Mouse (Mus musculus) G1E (cell line): ENCODE data around the gene Micall1. TPM values are rescaled to one million over a fixed set of nuclear protein-coding genes. Genes with fewer than 3 reads are reported as not detected.
A peak's percentile ranks its signal among the peaks of the same experiment; 100 is the strongest.

Source experiments
- ATAC-seq: 2 replicates; pipeline ENCODE4 v1.8.0; 2016; ENCODE audit warnings: mild to moderate bottlenecking; ENCODE audit not compliant: insufficient number of reproducible peaks, poor library complexity, low FRiP score, severe bottlenecking; ENCODE audit errors: extremely low read depth
- DNase-seq: peaks from one replicate; pipeline ENCODE4 v3.0.0; 2012; ENCODE audit warnings: low spot score
- H3K27me3 ChIP-seq: 2 replicates; pipeline ENCODE4 v1.6.1; 2012; ENCODE audit warnings: mild to moderate bottlenecking, low read length, inconsistent platforms; ENCODE audit not compliant: insufficient read depth
- H3K36me3 ChIP-seq: replicated peaks from 2 replicates; pipeline ENCODE3; 2012; ENCODE audit warnings: mild to moderate bottlenecking, inconsistent platforms
- H3K4me1 ChIP-seq: 2 replicates; pipeline ENCODE4 v1.6.1; 2012; ENCODE audit warnings: low read depth, low read length, inconsistent platforms, mixed read lengths; ENCODE audit not compliant: insufficient read depth
- H3K4me3 ChIP-seq: 2 replicates; pipeline ENCODE4 v1.5.1; 2012; ENCODE audit warnings: low read depth, mild to moderate bottlenecking, inconsistent platforms, low read length, moderate library complexity, mixed read lengths
- H3K9me3 ChIP-seq: replicated peaks from 2 replicates; pipeline ENCODE4 v1.6.1; 2012; ENCODE audit warnings: inconsistent platforms
- CTCF ChIP-seq: IDR thresholded peaks from 2 replicates; pipeline ENCODE4 v1.5.1; 2012; ENCODE audit warnings: low read depth, low read length, inconsistent platforms, mixed read lengths
- GATA1 ChIP-seq: IDR thresholded peaks from 2 replicates; pipeline ENCODE4 v1.6.1; 2012; ENCODE audit warnings: borderline replicate concordance, low read length, inconsistent platforms, mixed read lengths
- GATA2 ChIP-seq: IDR thresholded peaks from 2 replicates; pipeline ENCODE4 v1.6.1; 2012; ENCODE audit warnings: low read depth, low read length, inconsistent platforms, borderline replicate concordance
- POLR2AphosphoS5 ChIP-seq: IDR thresholded peaks from 2 replicates; pipeline ENCODE4 v1.6.1; 2012; ENCODE audit warnings: low read depth, low read length, inconsistent platforms; ENCODE audit not compliant: insufficient replicate concordance
- TAL1 ChIP-seq: conservative IDR thresholded peaks from 2 replicates; pipeline ENCODE4 v1.6.1; 2012; ENCODE audit warnings: low read depth, low read length, inconsistent platforms, mixed read lengths
- polyA plus RNA-seq: library from polyadenylated mRNA; stranded (reverse); fragments of >175 nt; gene quantifications from 2 replicates; pipeline ENCODE4 v1.2.3, GENCODE M21; 2012
- total RNA-seq, 2 experiments: library from RNA; stranded (forward) in 1 of 2; stranded (reverse) in 1 of 2; fragments of 200-1000 nt in 1 of 2; fragments of >200 nt in 1 of 2; fragmentation: Nextera tagmentation in 1 of 2; gene quantifications; 2 replicates each; pipeline ENCODE4 v1.2.3; 2014 to 2017

Gene Micall1
- total and polyA plus RNA-seq, 3 experiments, result 4.5 to 19.9 (median 11.5) TPM

DNA sequence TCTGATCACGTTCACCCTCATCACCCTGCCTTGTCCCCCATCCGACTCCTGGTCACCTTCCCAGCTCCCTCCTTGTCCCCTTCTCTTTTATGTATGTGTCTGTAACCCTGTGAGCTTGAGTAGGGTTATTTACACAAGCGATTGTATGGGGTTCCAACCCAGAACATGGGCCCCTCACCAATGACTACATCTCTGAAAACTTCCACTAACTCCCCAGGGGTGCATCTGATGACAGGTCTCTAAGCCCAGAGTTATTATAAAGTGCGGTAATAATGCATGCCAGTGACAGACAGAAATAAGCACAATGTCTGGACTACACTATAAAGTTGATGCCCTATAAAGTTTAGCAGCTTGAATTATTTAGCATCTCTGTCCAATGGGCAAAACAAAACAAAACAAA is 8.3 kb upstream of the Micall1 start:
- ATAC-seq (no peak), DNase-seq (no peak)
- Histone ChIP-seq H3K27me3 (peaks cover 46% of the 10 kb centered on the region), H3K36me3 (peaks cover 21% of the 10 kb centered on the region), H3K4me3 (no peak overlapping the region), H3K9me3 (no peaks in the 10 kb centered on the region), H3K4me1 (peaks cover 3% of the 10 kb centered on the region; the same call in 1 of the 2 replicates)
- TF ChIP-seq CTCF (no peak), POLR2AphosphoS5 (no peak)

DNA sequence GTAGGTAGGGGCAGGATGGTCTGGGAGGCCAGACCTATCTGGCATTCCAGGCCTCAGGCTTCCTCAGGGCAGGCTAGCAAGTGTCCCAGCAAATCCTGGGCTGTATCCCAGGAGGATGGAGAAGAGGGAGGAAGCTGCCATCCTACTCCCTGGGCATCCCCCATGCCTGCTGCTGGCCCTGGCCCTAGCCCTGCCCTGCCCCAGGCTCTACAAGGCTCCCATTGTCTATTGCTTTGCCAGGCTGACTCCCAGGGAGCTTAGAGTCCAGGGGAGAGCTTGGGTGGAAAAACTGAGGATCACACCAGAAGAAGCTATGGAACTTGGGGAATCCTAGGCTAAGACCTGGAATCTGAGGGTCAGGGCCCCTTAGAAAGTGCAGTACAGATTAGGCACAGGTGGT is 7.2 kb upstream of the Micall1 start:
- H3K9me3 ChIP-seq, result no peaks in the 10 kb centered on the region
- H3K36me3 ChIP-seq, result peaks cover 10% of the 10 kb centered on the region
- no peak overlapping the region for H3K4me3 ChIP-seq
- peaks cover 9% of the 10 kb centered on the region; the same call in 1 of the 2 replicates for H3K4me1 ChIP-seq
- TF ChIP-seq CTCF (no peak), GATA1 (no peak), POLR2AphosphoS5 (no peak), TAL1 (no peak), GATA2 (no peak)
- DNase-seq, result no peak
- peaks cover 53% of the 10 kb centered on the region for H3K27me3 ChIP-seq
- no peak for ATAC-seq

DNA sequence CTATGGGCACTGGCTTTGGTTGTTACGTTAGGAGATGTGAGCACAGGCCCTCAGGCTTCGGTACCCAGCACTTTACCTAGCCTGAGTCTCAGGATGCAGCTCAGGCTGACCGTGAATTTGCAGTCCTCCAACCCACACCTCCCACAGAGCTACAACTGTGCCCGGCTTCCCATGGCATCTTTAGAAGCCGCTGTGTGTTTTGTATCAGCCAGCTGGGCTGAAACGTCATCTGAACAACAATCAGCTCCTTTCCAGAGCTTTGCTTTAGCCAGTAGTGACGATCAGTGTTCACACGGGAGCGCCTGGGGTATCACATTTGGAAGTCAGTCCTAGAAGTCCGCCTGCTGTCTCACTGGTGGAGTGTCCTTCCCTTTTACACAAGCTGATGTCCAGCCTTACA is 5.4 kb upstream of the Micall1 start:
- no peak for DNase-seq
- Histone ChIP-seq H3K9me3 (no peaks in the 10 kb centered on the region), H3K36me3 (no peaks in the 10 kb centered on the region), H3K27me3 (peaks cover 58% of the 10 kb centered on the region), H3K4me1 (peaks cover 11% of the 10 kb centered on the region), H3K4me3 (no peak overlapping the region)
- TF ChIP-seq GATA1, result no peak
- TF ChIP-seq CTCF, result no peak
- no peak for ATAC-seq

DNA sequence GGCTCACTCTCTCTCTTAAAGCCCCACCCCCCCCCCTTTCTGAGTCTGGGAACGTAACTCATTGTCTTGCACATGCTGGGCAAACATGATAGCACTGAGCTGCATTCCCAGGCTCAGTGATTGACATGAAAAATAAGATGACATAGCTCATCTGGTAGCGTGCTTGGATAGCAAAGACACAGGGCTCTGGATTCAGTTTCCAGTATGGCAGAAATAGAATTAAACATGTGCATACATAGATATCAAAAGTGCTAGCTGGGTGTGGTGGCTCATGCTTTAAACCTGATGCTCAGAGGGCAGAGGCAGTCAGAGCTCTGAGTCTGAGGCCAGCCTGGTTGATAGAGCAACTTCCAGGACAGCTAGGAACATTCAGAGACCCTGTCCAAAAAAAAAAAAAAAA is 2.9 kb upstream of the Micall1 start:
- H3K36me3 ChIP-seq, result peaks cover 2% of the 10 kb centered on the region
- ATAC-seq (no peak), DNase-seq (no peak)
- H3K27me3 ChIP-seq, result peaks cover 60% of the 10 kb centered on the region
- H3K4me1 ChIP-seq, result peaks cover 36% of the 10 kb centered on the region
- H3K4me3 ChIP-seq, result no peak overlapping the region
- TF ChIP-seq POLR2AphosphoS5 (no peak), GATA2 (no peak), GATA1 (no peak), TAL1 (no peak), CTCF (no peak)
- no peaks in the 10 kb centered on the region for H3K9me3 ChIP-seq

GRCm38 (mm10) chr15:79107966-79108365 is 732 bp upstream of the Micall1 start:
- peaks cover 50% of the 10 kb centered on the region for H3K27me3 ChIP-seq
- H3K36me3 ChIP-seq, result peaks cover 15% of the 10 kb centered on the region
- DNase-seq, result no peak
- TF ChIP-seq CTCF (no peak), TAL1 (no peak), POLR2AphosphoS5 (no peak), GATA2 (no peak), GATA1 (no peak)
- H3K4me1 ChIP-seq, result peaks cover 36% of the 10 kb centered on the region
- no peak for ATAC-seq
- no peak overlapping the region for H3K4me3 ChIP-seq
- no peaks in the 10 kb centered on the region for H3K9me3 ChIP-seq

- DNase-seq (peak; percentile 44), ATAC-seq (no peak; the same call in 1 of the 2 replicates)
- H3K9me3 ChIP-seq, result no peaks in the 10 kb centered on the region
- peak overlapping the region; percentile 80 for H3K4me3 ChIP-seq
- peaks cover 42% of the 10 kb centered on the region for H3K27me3 ChIP-seq
- H3K36me3 ChIP-seq, result peaks cover 21% of the 10 kb centered on the region
- TF ChIP-seq CTCF, result no peak
- TF ChIP-seq GATA2, result no peak
- no peak for TF ChIP-seq POLR2AphosphoS5
- TF ChIP-seq TAL1, result no peak
- no peak for TF ChIP-seq GATA1
- H3K4me1 ChIP-seq, result peaks cover 36% of the 10 kb centered on the region
Observed at GRCm38 (mm10) chr15:79109321-79109934, 730 bp downstream of the Micall1 start.

- Histone ChIP-seq H3K27me3 (peaks cover 38% of the 10 kb centered on the region), H3K9me3 (no peaks in the 10 kb centered on the region), H3K4me3 (peak overlapping the region; percentile 19; the same call in 1 of the 2 replicates), H3K36me3 (peaks cover 27% of the 10 kb centered on the region), H3K4me1 (peaks cover 35% of the 10 kb centered on the region)
- ATAC-seq (no peak), DNase-seq (peak; percentile 33)
- TF ChIP-seq POLR2AphosphoS5 (no peak), GATA2 (no peak), TAL1 (no peak), CTCF (no peak), GATA1 (no peak)
Observed at GRCm38 (mm10) chr15:79110031-79110430, 1.3 kb downstream of the Micall1 start.
